Mouse (Mus musculus) liver, postnatal 0 days (tissue): ENCODE data around the gene Dgkq. TPM values are rescaled to one million over a fixed set of nuclear protein-coding genes. Genes with fewer than 3 reads are reported as not detected.

Source experiments
- ATAC-seq: fragments of 200-750 bp; cut with Nextera tagmentation; 2 replicates; pipeline ENCODE4 v1.8.0; 2017; ENCODE audit warnings: mild to moderate bottlenecking, moderate library complexity
- DNase-seq: peaks from one replicate; pipeline ENCODE4 v3.0.0-alpha.2; 2016
- H3K27ac ChIP-seq: fragments of 300-500 bp; sonication (generic); 2 replicates; pipeline ENCODE4 v1.5.1; 2014; ENCODE audit warnings: antibody characterized with exemption, moderate library complexity, mild to moderate bottlenecking, low read depth
- H3K27me3 ChIP-seq: fragments of 300-500 bp; sonication (generic); 2 replicates; pipeline ENCODE4 v1.6.1; 2014; ENCODE audit warnings: low read length, control low read depth, mixed read lengths; ENCODE audit not compliant: insufficient read depth
- H3K36me3 ChIP-seq: fragments of 300-500 bp; sonication (generic); replicated peaks from 2 replicates; pipeline ENCODE4 v1.6.1; 2014; ENCODE audit warnings: mild to moderate bottlenecking, control low read depth, low read length, moderate library complexity, mixed read lengths; ENCODE audit not compliant: insufficient read depth
- H3K4me1 ChIP-seq: fragments of 300-500 bp; sonication (generic); 2 replicates; pipeline ENCODE4 v1.6.1; 2014; ENCODE audit warnings: antibody characterized with exemption, mild to moderate bottlenecking, control low read depth; ENCODE audit not compliant: insufficient read depth
- H3K4me2 ChIP-seq: fragments of 300-500 bp; sonication (generic); 2 replicates; pipeline ENCODE4 v1.6.1; 2014; ENCODE audit warnings: low read depth, mild to moderate bottlenecking, low read length, moderate library complexity, mixed read lengths
- H3K4me3 ChIP-seq: fragments of 300-500 bp; sonication (generic); 2 replicates; pipeline ENCODE4 v1.5.1; 2014; ENCODE audit warnings: low read depth, low read length
- H3K9ac ChIP-seq: fragments of 300-500 bp; sonication (generic); replicated peaks from 2 replicates; pipeline ENCODE4 v1.6.1; 2014; ENCODE audit warnings: mild to moderate bottlenecking, moderate library complexity
- H3K9me3 ChIP-seq: fragments of 300-500 bp; sonication (generic); 2 replicates; pipeline ENCODE4 v1.6.1; 2016; ENCODE audit warnings: mild to moderate bottlenecking, control low read depth, low read length, mixed read lengths
- CTCF ChIP-seq: sonication (generic); IDR thresholded peaks from 2 replicates; pipeline ENCODE4 v1.5.1; 2016; ENCODE audit warnings: antibody characterized with exemption, low read depth
- EP300 ChIP-seq: IDR thresholded peaks from 2 replicates; pipeline ENCODE4 v1.6.1; 2016; ENCODE audit warnings: antibody characterized with exemption, low read depth, mild to moderate bottlenecking
- WGBS: fragments of 180-500 bp; shearing (Covaris S2); extraction: QIAGEN DNeasy Blood & Tissue Kit; methylation state at CpG from one replicate; pipeline ENCODE4 v1.1.7; 2014; ENCODE audit not compliant: insufficient replicate concordance; 5-methylcytosine and 5-hydroxymethylcytosine counted together
- polyA plus RNA-seq: library from polyadenylated mRNA; unstranded; fragments of >200 nt; fragmentation: Nextera tagmentation; extraction: Ambion mirVana; gene quantifications from 2 replicates; pipeline ENCODE4 v1.2.1, GENCODE M21; 2015

The Dgkq gene
- polyA plus RNA-seq, 1 experiment from 2014 or later: 2.5 TPM

- H3K36me3 ChIP-seq: peaks cover 57% of the 10 kb centered on the region
- no peak for ATAC-seq
These were observed 16.1 kb downstream of the Dgkq start for GRCm38 (mm10) chr5:108653341-108653740.

GRCm38 (mm10) chr5:108651823-108652222, 17.6 kb downstream of the Dgkq start:
- no peak for TF ChIP-seq EP300
- TF ChIP-seq CTCF: peak; percentile 84
- no peak overlapping the region for H3K27ac ChIP-seq
- no peaks in the 10 kb centered on the region for H3K27me3 ChIP-seq
- H3K4me3 ChIP-seq: no peak overlapping the region
- H3K9me3 ChIP-seq: no peaks in the 10 kb centered on the region
- H3K36me3 ChIP-seq: peaks cover 62% of the 10 kb centered on the region
- H3K4me1 ChIP-seq: no peaks in the 10 kb centered on the region
- no peak overlapping the region for H3K4me2 ChIP-seq
- WGBS: 50% methylated on average over 1 of the region's 1 CpGs
- DNase-seq: peak; percentile 54
- no peak overlapping the region for H3K9ac ChIP-seq
- peak; percentile 78 for ATAC-seq

More at GRCm38 (mm10) chr5:108653341-108653740, 16.1 kb downstream of the Dgkq start:
- WGBS: 80% methylated on average over 6 of the region's 6 CpGs
- DNase-seq: no peak
- no peak overlapping the region for H3K4me2 ChIP-seq
- no peaks in the 10 kb centered on the region for H3K4me1 ChIP-seq
- no peak overlapping the region for H3K4me3 ChIP-seq
- TF ChIP-seq EP300 (no peak), CTCF (no peak)
- H3K9me3 ChIP-seq: no peaks in the 10 kb centered on the region
- no peaks in the 10 kb centered on the region for H3K27me3 ChIP-seq
- H3K27ac ChIP-seq: no peak overlapping the region
- no peak overlapping the region for H3K9ac ChIP-seq

GRCm38 (mm10) chr5:108651136-108651720, 18.2 kb downstream of the Dgkq start:
- Histone ChIP-seq H3K4me2 (no peak overlapping the region), H3K9ac (no peak overlapping the region), H3K27ac (no peak overlapping the region), H3K36me3 (peaks cover 66% of the 10 kb centered on the region), H3K4me1 (no peaks in the 10 kb centered on the region), H3K27me3 (no peaks in the 10 kb centered on the region), H3K9me3 (no peaks in the 10 kb centered on the region), H3K4me3 (no peak overlapping the region)
- no peak for DNase-seq
- TF ChIP-seq EP300 (no peak), CTCF (no peak)
- no peak for ATAC-seq
- whole genome bisulfite sequencing: 74% methylated on average over 5 of the region's 5 CpGs

GRCm38 (mm10) chr5:108650341-108650740, 19.1 kb downstream of the Dgkq start:
- H3K36me3 ChIP-seq: peaks cover 60% of the 10 kb centered on the region
- TF ChIP-seq EP300 (no peak), CTCF (no peak)
- no peak overlapping the region for H3K4me3 ChIP-seq
- no peaks in the 10 kb centered on the region for H3K9me3 ChIP-seq
- no peaks in the 10 kb centered on the region for H3K27me3 ChIP-seq
- H3K27ac ChIP-seq: no peak overlapping the region
- no peaks in the 10 kb centered on the region for H3K4me1 ChIP-seq
- DNase-seq (no peak), ATAC-seq (no peak)
- H3K9ac ChIP-seq: no peak overlapping the region
- H3K4me2 ChIP-seq: no peak overlapping the region
- WGBS: 92% methylated on average over 7 of the region's 7 CpGs

GRCm38 (mm10) chr5:108648937-108649576, 20.4 kb downstream of the Dgkq start:
- Histone ChIP-seq H3K27ac (no peak overlapping the region), H3K4me1 (no peaks in the 10 kb centered on the region), H3K9me3 (no peaks in the 10 kb centered on the region), H3K4me2 (no peak overlapping the region), H3K4me3 (no peak overlapping the region), H3K9ac (no peak overlapping the region), H3K36me3 (peaks cover 48% of the 10 kb centered on the region), H3K27me3 (no peaks in the 10 kb centered on the region)
- 85% methylated on average over 11 of the region's 11 CpGs for WGBS
- no peak for DNase-seq
- TF ChIP-seq EP300 (no peak), CTCF (no peak)
- no peak for ATAC-seq

GRCm38 (mm10) chr5:108647820-108648465, 21.5 kb downstream of the Dgkq start:
- Histone ChIP-seq H3K9ac (no peak overlapping the region), H3K27ac (no peak overlapping the region), H3K4me3 (no peak overlapping the region), H3K27me3 (no peaks in the 10 kb centered on the region), H3K4me1 (no peaks in the 10 kb centered on the region), H3K9me3 (no peaks in the 10 kb centered on the region), H3K4me2 (no peak overlapping the region), H3K36me3 (peaks cover 39% of the 10 kb centered on the region)
- WGBS: 87% methylated on average over 2 of the region's 2 CpGs
- no peak for DNase-seq
- ATAC-seq: no peak
- no peak for TF ChIP-seq CTCF
- TF ChIP-seq EP300: no peak
